Mouse (Mus musculus): ENCODE measurements around the gene Gpbar1.

Gene Gpbar1

GRCm38 (mm10) chr1:74278538-74278937 is at the start of gene Gpbar1:
Gene Gpbar1, plus strand, starts transcription at chr1:74278550.
- DNase-seq (ENCODE audit: low spot score in 2 of 2) = no peak

- no peak for DNase-seq (ENCODE audit: low spot score in 2 of 2)
Measured at GRCm38 (mm10) chr1:74229942-74230341, 48.4 kb upstream of the Gpbar1 start.

- no peak for DNase-seq (ENCODE audit: low spot score in 2 of 2)
Measured at GRCm38 (mm10) chr1:74230992-74231391, 47.4 kb upstream of the Gpbar1 start.

GRCm38 (mm10) chr1:74235938-74236589 is 42.3 kb upstream of the Gpbar1 start, which contains the start of gene Arpc2:
Gene Arpc2, plus strand, starts transcription at chr1:74236084.
- DNase-seq (ENCODE audit: low spot score in 2 of 2) = peak; percentile 90 to 94

GRCm38 (mm10) chr1:74236590-74237317 is 41.6 kb upstream of the Gpbar1 start:
- peak in 1 of 2 experiments; percentile 24 for DNase-seq (ENCODE audit: low spot score in 2 of 2)

GRCm38 (mm10) chr1:74237671-74238070 is 40.7 kb upstream of the Gpbar1 start:
- DNase-seq (ENCODE audit: low spot score in 2 of 2) = no peak

GRCm38 (mm10) chr1:74238136-74238535 is 40.2 kb upstream of the Gpbar1 start:
- DNase-seq (ENCODE audit: low spot score in 2 of 2) = no peak

GRCm38 (mm10) chr1:74239162-74239561 is 39.2 kb upstream of the Gpbar1 start:
- DNase-seq (ENCODE audit: low spot score in 2 of 2) = no peak

GRCm38 (mm10) chr1:74239618-74240017 is 38.7 kb upstream of the Gpbar1 start:
- no peak for DNase-seq (ENCODE audit: low spot score in 2 of 2)

- peak; percentile 46 to 68 for DNase-seq (ENCODE audit: low spot score in 2 of 2)
Measured at GRCm38 (mm10) chr1:74240311-74240710, 38.0 kb upstream of the Gpbar1 start.

- no peak for DNase-seq (ENCODE audit: low spot score in 2 of 2)
Measured at GRCm38 (mm10) chr1:74240832-74241231, 37.5 kb upstream of the Gpbar1 start.

- no peak for DNase-seq (ENCODE audit: low spot score in 2 of 2)
Measured at GRCm38 (mm10) chr1:74245525-74245924, 32.8 kb upstream of the Gpbar1 start.

GRCm38 (mm10) chr1:74248799-74249198 is 29.6 kb upstream of the Gpbar1 start:
- DNase-seq (ENCODE audit: low spot score in 2 of 2) = no peak

- no peak for DNase-seq (ENCODE audit: low spot score in 2 of 2)
Measured at GRCm38 (mm10) chr1:74249331-74249980, 28.9 kb upstream of the Gpbar1 start.

GRCm38 (mm10) chr1:74250096-74250495 is 28.3 kb upstream of the Gpbar1 start:
- DNase-seq (ENCODE audit: low spot score in 2 of 2) = no peak

- no peak for DNase-seq (ENCODE audit: low spot score in 2 of 2)
Measured at GRCm38 (mm10) chr1:74255704-74256345, 22.5 kb upstream of the Gpbar1 start.

GRCm38 (mm10) chr1:74256782-74257181 is 21.6 kb upstream of the Gpbar1 start:
- DNase-seq (ENCODE audit: low spot score in 2 of 2) = no peak

- DNase-seq (ENCODE audit: low spot score in 2 of 2) = no peak
Measured at GRCm38 (mm10) chr1:74262510-74262909, 15.8 kb upstream of the Gpbar1 start.

GRCm38 (mm10) chr1:74268750-74269149 is 9.6 kb upstream of the Gpbar1 start:
- DNase-seq (ENCODE audit: low spot score in 2 of 2) = no peak

GRCm38 (mm10) chr1:74271659-74272058 is 6.7 kb upstream of the Gpbar1 start:
- no peak for DNase-seq (ENCODE audit: low spot score in 2 of 2)

- DNase-seq (ENCODE audit: low spot score in 2 of 2) = no peak
Measured at GRCm38 (mm10) chr1:74275015-74275414, 3.3 kb upstream of the Gpbar1 start.

GRCm38 (mm10) chr1:74277041-74277440 is 1.3 kb upstream of the Gpbar1 start:
- no peak for DNase-seq (ENCODE audit: low spot score in 2 of 2)
